Mouse (Mus musculus) liver, embryonic 12.5 days (tissue): ENCODE measurements around the gene Yy1. TPM values are rescaled to one million over a fixed set of nuclear protein-coding genes. Genes with fewer than 3 reads are reported as not detected.
A peak's percentile ranks its signal among the peaks of the same experiment; 100 is the strongest.

Experiments used
- ATAC-seq: fragments of 200-750 bp; cut with Nextera tagmentation; 2 replicates; pipeline ENCODE4 v1.8.0; 2017; ENCODE audit warnings: moderate number of reproducible peaks, mild to moderate bottlenecking, moderate library complexity
- H3K27ac ChIP-seq: fragments of 300-500 bp; sonication (generic); 2 replicates; pipeline ENCODE4 v1.5.1; 2016; ENCODE audit warnings: mild to moderate bottlenecking
- H3K27me3 ChIP-seq: fragments of 300-500 bp; sonication (generic); replicated peaks from 2 replicates; pipeline ENCODE4 v1.6.1; 2016; ENCODE audit warnings: mild to moderate bottlenecking, moderate library complexity
- H3K36me3 ChIP-seq: fragments of 300-500 bp; sonication (generic); 2 replicates; pipeline ENCODE4 v1.6.1; 2016; ENCODE audit warnings: mild to moderate bottlenecking, moderate library complexity
- H3K4me1 ChIP-seq: fragments of 300-500 bp; sonication (generic); 2 replicates; pipeline ENCODE4 v1.6.1; 2016
- H3K4me2 ChIP-seq: fragments of 300-500 bp; sonication (generic); 2 replicates; pipeline ENCODE4 v1.6.1; 2016; ENCODE audit warnings: mild to moderate bottlenecking, moderate library complexity
- H3K4me3 ChIP-seq: fragments of 300-500 bp; sonication (generic); 2 replicates; pipeline ENCODE4 v1.5.1; 2016; ENCODE audit warnings: mild to moderate bottlenecking, moderate library complexity
- H3K9ac ChIP-seq: fragments of 300-500 bp; sonication (generic); 2 replicates; pipeline ENCODE4 v1.6.1; 2016; ENCODE audit warnings: mild to moderate bottlenecking, moderate library complexity
- H3K9me3 ChIP-seq: fragments of 300-500 bp; sonication (generic); replicated peaks from 2 replicates; pipeline ENCODE4 v1.6.1; 2016; ENCODE audit warnings: mild to moderate bottlenecking, moderate library complexity
- WGBS: fragments of 180-500 bp; shearing (Covaris S2); methylation state at CpG from one replicate; pipeline ENCODE4 v1.1.7; 2016; ENCODE audit not compliant: insufficient replicate concordance; 5-methylcytosine and 5-hydroxymethylcytosine counted together
- polyA plus RNA-seq: library from polyadenylated mRNA; unstranded; fragments of >200 nt; fragmentation: Nextera tagmentation; extraction: Ambion mirVana; gene quantifications from 2 replicates; pipeline ENCODE4 v1.2.1, GENCODE M21; 2016

Gene Yy1
- polyA plus RNA-seq, 1 experiment from 2014 or later = 13.1 TPM

DNA sequence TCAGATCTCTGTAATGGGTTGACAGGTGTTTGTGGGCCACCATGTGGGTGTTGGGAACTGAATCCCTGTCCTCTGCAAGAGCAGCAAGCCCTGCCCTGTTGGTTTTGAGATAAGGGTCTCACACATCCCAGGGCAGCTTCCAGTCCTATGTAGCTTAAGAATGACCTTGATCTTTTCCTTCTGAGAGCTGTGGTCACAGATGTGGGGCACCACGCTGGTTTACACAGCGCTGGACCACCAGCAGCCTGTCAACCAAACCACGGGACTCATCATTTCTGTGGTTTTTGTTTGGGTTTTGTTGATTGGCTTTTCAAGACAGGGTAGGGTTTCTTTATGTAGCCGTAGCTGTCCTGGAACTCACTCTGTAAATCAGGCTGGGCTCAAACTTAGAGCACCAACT, 7.6 kb upstream of the Yy1 start:
- peaks cover 74% of the 10 kb centered on the region for H3K4me1 ChIP-seq
- ATAC-seq = no peak
- WGBS = 38% methylated on average over 4 of the region's 4 CpGs

GRCm38 (mm10) chr12:108787329-108787728, 5.4 kb upstream of the Yy1 start:
- Histone ChIP-seq H3K9ac (no peak overlapping the region), H3K4me2 (no peak overlapping the region), H3K36me3 (peaks cover 30% of the 10 kb centered on the region), H3K4me3 (no peak overlapping the region), H3K27me3 (no peaks in the 10 kb centered on the region), H3K27ac (no peak overlapping the region), H3K4me1 (peaks cover 69% of the 10 kb centered on the region), H3K9me3 (peaks cover 5% of the 10 kb centered on the region; the same call in 1 of the 2 replicates)
- no peak for ATAC-seq
- 72% methylated on average over 2 of the region's 2 CpGs for WGBS

More for the DNA sequence above, 7.6 kb upstream of the Yy1 start:
- Histone ChIP-seq H3K36me3 (peaks cover 43% of the 10 kb centered on the region), H3K4me3 (no peak overlapping the region), H3K9me3 (peaks cover 5% of the 10 kb centered on the region; the same call in 1 of the 2 replicates), H3K27ac (no peak overlapping the region), H3K4me2 (no peak overlapping the region), H3K27me3 (no peaks in the 10 kb centered on the region), H3K9ac (no peak overlapping the region)

- peak; percentile 40 for ATAC-seq
- Histone ChIP-seq H3K9me3 (no peaks in the 10 kb centered on the region), H3K4me1 (peaks cover 63% of the 10 kb centered on the region), H3K36me3 (peaks cover 11% of the 10 kb centered on the region), H3K27ac (peak overlapping the region; percentile 100), H3K27me3 (no peaks in the 10 kb centered on the region), H3K9ac (peak overlapping the region; percentile 89), H3K4me3 (peak overlapping the region; percentile 99), H3K4me2 (peak overlapping the region; percentile 77)
- under 1% methylated on average over 49 of the region's 52 CpGs for WGBS
Observed at GRCm38 (mm10) chr12:108792152-108792545, 624 bp upstream of the Yy1 start.

DNA sequence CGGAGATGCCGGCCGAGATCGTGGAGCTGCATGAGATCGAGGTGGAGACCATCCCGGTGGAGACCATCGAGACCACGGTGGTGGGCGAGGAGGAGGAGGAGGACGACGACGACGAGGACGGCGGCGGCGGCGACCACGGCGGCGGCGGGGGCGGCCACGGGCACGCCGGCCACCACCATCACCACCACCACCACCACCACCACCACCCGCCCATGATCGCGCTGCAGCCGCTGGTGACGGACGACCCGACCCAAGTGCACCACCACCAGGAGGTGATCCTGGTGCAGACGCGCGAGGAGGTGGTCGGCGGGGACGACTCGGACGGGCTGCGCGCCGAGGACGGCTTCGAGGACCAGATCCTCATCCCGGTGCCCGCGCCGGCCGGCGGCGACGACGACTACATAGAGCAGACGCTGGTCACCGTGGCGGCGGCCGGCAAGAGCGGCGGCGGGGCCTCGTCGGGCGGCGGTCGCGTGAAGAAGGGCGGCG, 724 bp downstream of the Yy1 start:
- H3K36me3 ChIP-seq = peaks cover 14% of the 10 kb centered on the region
- H3K4me1 ChIP-seq = peaks cover 61% of the 10 kb centered on the region

GRCm38 (mm10) chr12:108794078-108794711, 1.4 kb downstream of the Yy1 start:
- peak overlapping the region; percentile 100 for H3K27ac ChIP-seq
- peaks cover 60% of the 10 kb centered on the region for H3K4me1 ChIP-seq
- H3K36me3 ChIP-seq = peaks cover 14% of the 10 kb centered on the region
- peak; percentile 78 for ATAC-seq
- H3K9ac ChIP-seq = peak overlapping the region; percentile 98
- peak overlapping the region; percentile 99 for H3K4me3 ChIP-seq
- H3K27me3 ChIP-seq = no peaks in the 10 kb centered on the region
- H3K9me3 ChIP-seq = no peaks in the 10 kb centered on the region
- peak overlapping the region; percentile 77 for H3K4me2 ChIP-seq
- 1% methylated on average over 54 of the region's 94 CpGs for WGBS

More for the DNA sequence above, 724 bp downstream of the Yy1 start:
- under 1% methylated on average over 63 of the region's 71 CpGs for WGBS
- Histone ChIP-seq H3K9me3 (no peaks in the 10 kb centered on the region), H3K27me3 (no peaks in the 10 kb centered on the region), H3K27ac (peak overlapping the region; percentile 100), H3K9ac (peak overlapping the region; percentile 98), H3K4me2 (peak overlapping the region; percentile 77), H3K4me3 (peak overlapping the region; percentile 99)
- no peak for ATAC-seq

DNA sequence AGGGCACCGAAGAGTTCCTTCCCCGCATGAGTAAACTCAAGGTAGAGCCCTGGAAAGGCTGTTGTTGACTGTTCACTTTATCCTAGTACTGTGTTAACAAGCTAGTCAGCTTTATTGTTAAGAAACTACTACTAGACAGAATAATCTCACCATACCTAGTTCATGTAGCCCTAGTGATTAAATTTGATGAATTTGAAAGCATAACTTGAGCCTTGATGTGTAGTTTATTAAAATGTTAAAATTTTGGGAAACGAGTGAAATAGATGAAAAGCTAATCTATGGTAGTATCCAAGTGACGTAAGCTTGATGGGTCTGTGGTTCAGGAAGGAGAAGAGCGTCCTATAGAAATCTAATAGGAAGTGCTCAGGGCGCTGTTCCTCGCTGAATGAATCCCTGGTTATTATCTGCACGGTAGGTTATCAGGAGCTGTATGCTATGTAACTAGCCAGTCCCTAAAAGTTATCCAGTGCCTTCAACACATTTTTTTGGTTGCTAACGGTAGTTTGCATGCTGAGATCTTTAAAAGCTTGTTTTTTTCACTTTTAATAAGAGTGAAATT, 2.3 kb downstream of the Yy1 start:
- peak overlapping the region; percentile 100 for H3K27ac ChIP-seq
- peak overlapping the region; percentile 98 for H3K9ac ChIP-seq
- peaks cover 22% of the 10 kb centered on the region for H3K36me3 ChIP-seq
- H3K4me2 ChIP-seq = peak overlapping the region; percentile 77
- no peaks in the 10 kb centered on the region for H3K9me3 ChIP-seq
- peak overlapping the region; percentile 99 for H3K4me3 ChIP-seq
- no peaks in the 10 kb centered on the region for H3K27me3 ChIP-seq
- no peak for ATAC-seq
- peaks cover 62% of the 10 kb centered on the region for H3K4me1 ChIP-seq
- 3% methylated on average over 9 of the region's 9 CpGs for WGBS

- H3K36me3 ChIP-seq = peaks cover 43% of the 10 kb centered on the region
- no peak overlapping the region for H3K27ac ChIP-seq
- H3K4me2 ChIP-seq = no peak overlapping the region
- no peak for ATAC-seq
- 75% methylated on average over 2 of the region's 2 CpGs for WGBS
- H3K4me1 ChIP-seq = peaks cover 66% of the 10 kb centered on the region
- H3K9me3 ChIP-seq = no peaks in the 10 kb centered on the region
- H3K27me3 ChIP-seq = no peaks in the 10 kb centered on the region
- no peak overlapping the region for H3K9ac ChIP-seq
- no peak overlapping the region for H3K4me3 ChIP-seq
Observed at GRCm38 (mm10) chr12:108801613-108802012, 8.8 kb downstream of the Yy1 start.

GRCm38 (mm10) chr12:108804388-108804787, 11.6 kb downstream of the Yy1 start:
- no peaks in the 10 kb centered on the region for H3K9me3 ChIP-seq
- H3K9ac ChIP-seq = no peak overlapping the region
- H3K4me1 ChIP-seq = peaks cover 55% of the 10 kb centered on the region
- H3K4me2 ChIP-seq = no peak overlapping the region
- peaks cover 60% of the 10 kb centered on the region for H3K36me3 ChIP-seq
- WGBS = 80% methylated on average over 2 of the region's 2 CpGs
- no peak for ATAC-seq
- no peak overlapping the region for H3K27ac ChIP-seq
- no peaks in the 10 kb centered on the region for H3K27me3 ChIP-seq
- no peak overlapping the region for H3K4me3 ChIP-seq

GRCm38 (mm10) chr12:108808465-108808864, 15.7 kb downstream of the Yy1 start:
- H3K36me3 ChIP-seq = peaks cover 67% of the 10 kb centered on the region
- 75% methylated on average over 2 of the region's 2 CpGs for WGBS
- H3K27ac ChIP-seq = no peak overlapping the region
- no peak for ATAC-seq
- no peaks in the 10 kb centered on the region for H3K9me3 ChIP-seq
- H3K9ac ChIP-seq = no peak overlapping the region
- H3K4me2 ChIP-seq = no peak overlapping the region
- H3K4me1 ChIP-seq = peaks cover 46% of the 10 kb centered on the region
- no peaks in the 10 kb centered on the region for H3K27me3 ChIP-seq
- H3K4me3 ChIP-seq = no peak overlapping the region

GRCm38 (mm10) chr12:108809771-108810170, 17.0 kb downstream of the Yy1 start:
- Histone ChIP-seq H3K4me2 (no peak overlapping the region), H3K27ac (no peak overlapping the region; the same call in 1 of the 2 replicates), H3K9me3 (no peaks in the 10 kb centered on the region), H3K4me3 (no peak overlapping the region), H3K4me1 (peaks cover 41% of the 10 kb centered on the region), H3K36me3 (peaks cover 78% of the 10 kb centered on the region), H3K27me3 (no peaks in the 10 kb centered on the region), H3K9ac (no peak overlapping the region)
- WGBS = 39% methylated on average over 1 of the region's 1 CpGs
- ATAC-seq = 0 out of 2 replicates have a peak, but pooled peaks have one; percentile 27

DNA sequence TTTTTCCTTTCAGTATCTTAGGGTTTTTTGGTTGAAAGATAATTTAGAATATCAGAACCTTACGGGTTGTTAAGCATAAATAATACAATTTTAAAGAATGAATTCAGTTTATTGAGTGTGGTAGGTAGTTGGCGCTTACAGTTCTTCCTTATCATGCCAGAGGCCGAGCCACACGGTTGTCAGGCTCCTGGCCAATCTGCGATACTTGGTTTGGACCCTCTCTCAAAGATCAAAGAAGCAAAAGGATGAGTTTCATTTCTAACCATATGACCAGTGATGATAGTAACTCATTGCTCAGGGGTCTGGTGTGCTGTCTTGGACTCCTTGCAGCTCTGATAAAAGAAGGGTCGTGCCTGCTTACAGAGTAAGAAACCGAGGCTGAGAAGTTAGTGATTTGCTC, 17.5 kb downstream of the Yy1 start:
- Histone ChIP-seq H3K4me2 (no peak overlapping the region), H3K9ac (no peak overlapping the region), H3K9me3 (no peaks in the 10 kb centered on the region), H3K27me3 (no peaks in the 10 kb centered on the region), H3K4me1 (peaks cover 41% of the 10 kb centered on the region), H3K27ac (no peak overlapping the region; the same call in 1 of the 2 replicates), H3K36me3 (peaks cover 84% of the 10 kb centered on the region), H3K4me3 (no peak overlapping the region)
- peak; percentile 31; the same call in 1 of the 2 replicates for ATAC-seq
- WGBS = 53% methylated on average over 7 of the region's 7 CpGs

DNA sequence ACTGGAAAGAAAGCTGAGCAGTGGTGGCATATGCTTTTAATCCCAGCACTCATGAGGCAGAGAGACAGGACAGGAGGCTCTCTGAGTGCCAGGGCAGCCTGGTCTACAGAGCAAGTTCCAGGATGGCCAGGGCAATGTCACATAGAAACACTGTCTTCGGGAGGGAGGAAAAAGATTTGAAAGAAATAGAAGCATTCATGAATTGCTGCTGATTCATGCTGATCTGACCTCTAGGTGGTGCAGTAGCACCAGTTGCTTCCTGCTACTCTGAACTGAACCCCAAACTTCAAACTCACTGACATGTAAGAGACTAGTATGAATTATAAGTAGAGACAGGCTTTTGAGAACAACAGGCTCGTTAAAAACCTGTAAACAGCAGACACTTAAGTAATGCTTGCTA, 18.4 kb downstream of the Yy1 start:
- Histone ChIP-seq H3K36me3 (peaks cover 84% of the 10 kb centered on the region), H3K4me1 (peaks cover 41% of the 10 kb centered on the region), H3K27me3 (no peaks in the 10 kb centered on the region), H3K27ac (0 out of 2 replicates have a peak overlapping the region, but pooled peaks have one; percentile 28), H3K9ac (no peak overlapping the region), H3K9me3 (no peaks in the 10 kb centered on the region), H3K4me2 (no peak overlapping the region), H3K4me3 (no peak overlapping the region)
- 52% methylated on average over 2 of the region's 2 CpGs for WGBS
- peak; percentile 54; the same call in 1 of the 2 replicates for ATAC-seq
